Mouse (Mus musculus) bone marrow macrophage, adult 2 months (primary cell): ENCODE results near the gene Skiv2l.

Source experiments
- CTCF ChIP-seq: IDR thresholded peaks from 2 replicates; pipeline ENCODE4 v1.5.1; 2012; ENCODE audit warnings: low read depth, mild to moderate bottlenecking, low read length, moderate library complexity
- POLR2A ChIP-seq: IDR thresholded peaks from 2 replicates; pipeline ENCODE4 v1.6.1; 2012; ENCODE audit warnings: mild to moderate bottlenecking, low read depth, low read length, borderline replicate concordance

DNA sequence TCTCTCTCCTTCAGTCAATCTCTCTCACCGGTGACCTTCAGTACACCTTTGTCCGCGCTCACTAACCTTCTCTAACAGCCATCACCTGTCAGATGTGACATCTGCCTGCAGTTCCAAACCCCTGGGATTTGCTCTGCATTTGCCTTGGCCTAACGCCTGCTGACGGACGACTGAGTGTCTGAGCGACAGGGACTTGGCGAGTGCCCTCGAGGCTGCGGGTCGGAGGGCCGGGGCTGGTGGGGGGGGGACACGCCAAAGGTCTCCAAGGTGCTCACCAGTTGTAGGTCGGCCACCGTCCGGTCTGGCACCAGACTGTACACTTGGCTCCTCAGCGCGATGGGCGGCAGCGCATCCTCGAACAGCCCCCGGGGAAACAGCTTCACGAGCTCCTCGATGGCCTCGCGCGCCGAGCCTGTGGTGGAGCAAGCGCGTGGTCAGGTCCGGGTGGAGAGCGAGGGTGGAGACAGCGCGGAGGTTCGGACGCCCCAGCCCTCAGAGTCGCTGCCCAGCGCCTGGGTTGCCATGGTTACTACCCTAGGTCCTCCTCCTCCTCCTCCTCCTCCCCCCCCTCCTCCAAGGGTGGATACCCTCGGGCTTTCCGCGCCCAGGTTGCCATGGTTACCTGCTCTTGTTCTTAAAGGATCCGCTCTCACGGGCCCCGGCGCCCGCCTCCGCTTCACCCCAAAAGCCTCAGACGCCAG is 13.7 kb downstream of the Skiv2l start:
- TF ChIP-seq CTCF (no peak), POLR2A (no peak)
